Mouse (Mus musculus) hindbrain, embryonic 16.5 days (tissue): Measurements from ENCODE around the gene Man2a2. TPM values are rescaled to one million over a fixed set of nuclear protein-coding genes. Genes with fewer than 3 reads are reported as not detected.

Source experiments
- ATAC-seq: fragments of 200-750 bp; cut with Nextera tagmentation; 2 replicates; pipeline ENCODE4 v1.8.0; 2017; ENCODE audit warnings: moderate TSS enrichment, moderate library complexity
- H3K27ac ChIP-seq: fragments of 300-500 bp; sonication (generic); 2 replicates; pipeline ENCODE4 v1.5.1; 2014; ENCODE audit warnings: low read depth, mild to moderate bottlenecking, control low read depth, low read length, moderate library complexity
- H3K27me3 ChIP-seq: fragments of 300-500 bp; sonication (generic); replicated peaks from 2 replicates; pipeline ENCODE4 v1.6.1; 2014; ENCODE audit warnings: low read length; ENCODE audit not compliant: control insufficient read depth, insufficient read depth
- H3K36me3 ChIP-seq: fragments of 300-500 bp; sonication (generic); 2 replicates; pipeline ENCODE4 v1.6.1; 2014; ENCODE audit warnings: mild to moderate bottlenecking, low read length, moderate library complexity, mixed read lengths; ENCODE audit not compliant: control insufficient read depth, insufficient read depth
- H3K4me1 ChIP-seq: fragments of 300-500 bp; sonication (generic); 2 replicates; pipeline ENCODE4 v1.6.1; 2014; ENCODE audit warnings: low read depth, low read length; ENCODE audit not compliant: control insufficient read depth, insufficient read depth
- H3K4me2 ChIP-seq: fragments of 300-500 bp; sonication (generic); 2 replicates; pipeline ENCODE4 v1.6.1; 2014; ENCODE audit warnings: mild to moderate bottlenecking, low read length, control low read depth, moderate library complexity
- H3K4me3 ChIP-seq: fragments of 300-500 bp; sonication (generic); 2 replicates; pipeline ENCODE4 v1.5.1; 2014; ENCODE audit warnings: mild to moderate bottlenecking, low read length, control low read depth, moderate library complexity
- H3K9ac ChIP-seq: fragments of 300-500 bp; sonication (generic); 2 replicates; pipeline ENCODE4 v1.6.1; 2014; ENCODE audit warnings: low read depth, mild to moderate bottlenecking, control low read depth, low read length, moderate library complexity
- H3K9me3 ChIP-seq: fragments of 300-500 bp; sonication (generic); 2 replicates; pipeline ENCODE4 v1.6.1; 2014; ENCODE audit warnings: mild to moderate bottlenecking, low read length, moderate library complexity; ENCODE audit not compliant: control insufficient read depth
- WGBS: fragments of 180-500 bp; shearing (Covaris S2); extraction: QIAGEN DNeasy Blood & Tissue Kit; methylation state at CpG from one replicate; pipeline ENCODE4 v1.1.7; 2014; 5-methylcytosine and 5-hydroxymethylcytosine counted together
- polyA plus RNA-seq: library from polyadenylated mRNA; unstranded; fragments of >200 nt; fragmentation: Nextera tagmentation; extraction: Ambion mirVana; gene quantifications from 2 replicates; pipeline ENCODE4 v1.2.1, GENCODE M21; 2015

Man2a2 gene
- polyA plus RNA-seq, 1 experiment from 2014 or later = 20.7 TPM

GRCm38 (mm10) chr7:80301522-80301921, 69.7 kb downstream of the Man2a2 start:
- H3K4me1 ChIP-seq = no peaks in the 10 kb centered on the region
- no peak overlapping the region for H3K27ac ChIP-seq
- no peaks in the 10 kb centered on the region for H3K36me3 ChIP-seq
- WGBS = 77% methylated on average over 2 of the region's 2 CpGs
- H3K4me2 ChIP-seq = no peak overlapping the region
- no peaks in the 10 kb centered on the region for H3K27me3 ChIP-seq
- no peak overlapping the region for H3K9ac ChIP-seq
- no peak for ATAC-seq
- no peaks in the 10 kb centered on the region for H3K9me3 ChIP-seq
- no peak overlapping the region for H3K4me3 ChIP-seq

- H3K9ac ChIP-seq = no peak overlapping the region
- H3K4me3 ChIP-seq = no peak overlapping the region
- WGBS = 91% methylated on average over 3 of the region's 3 CpGs
- no peaks in the 10 kb centered on the region for H3K36me3 ChIP-seq
- no peaks in the 10 kb centered on the region for H3K27me3 ChIP-seq
- H3K4me2 ChIP-seq = no peak overlapping the region
- H3K4me1 ChIP-seq = no peaks in the 10 kb centered on the region; the same call in 1 of the 2 replicates
- H3K27ac ChIP-seq = no peak overlapping the region
- no peaks in the 10 kb centered on the region for H3K9me3 ChIP-seq
- ATAC-seq = no peak
Measured at GRCm38 (mm10) chr7:80299568-80299967, 71.6 kb downstream of the Man2a2 start.

Other genes with a start within 250 kb of the Man2a2 start
- gene Sema4b, start 184.5 kb downstream of the Man2a2 start, polyA plus RNA-seq = 21.1 and 24.3 TPM in 2 replicates
- 42.4 and 42.6 TPM in 2 replicates for gene Cib1, start 138.6 kb downstream of the Man2a2 start, polyA plus RNA-seq
- 4.5 and 4.9 TPM in 2 replicates for gene Gdpgp1, start 138.5 kb downstream of the Man2a2 start, polyA plus RNA-seq
- 3.3 TPM in 2 replicates for gene Ttll13, start 125.0 kb downstream of the Man2a2 start, polyA plus RNA-seq
- gene Ngrn, start 110.2 kb downstream of the Man2a2 start, polyA plus RNA-seq = 71.6 and 75.9 TPM in 2 replicates
- 23.7 and 30.3 TPM in 2 replicates for gene Vps33b, start 101.7 kb downstream of the Man2a2 start, polyA plus RNA-seq
- gene Prc1, start 76.9 kb downstream of the Man2a2 start, polyA plus RNA-seq = 34.9 and 41.2 TPM in 2 replicates
- gene Rccd1, start 46.9 kb downstream of the Man2a2 start, polyA plus RNA-seq = 9.9 and 11.5 TPM in 2 replicates
- gene Unc45a, start 30.4 kb downstream of the Man2a2 start, polyA plus RNA-seq = 57.0 and 65.7 TPM in 2 replicates
- gene Hddc3, start 28.3 kb downstream of the Man2a2 start, polyA plus RNA-seq = 21.3 and 26.7 TPM in 2 replicates
- 3.8 and 4.9 TPM in 2 replicates for gene Fes, start 16.6 kb upstream of the Man2a2 start, polyA plus RNA-seq
- 3.9 and 4.5 TPM in 2 replicates for gene Furin, start 34.1 kb upstream of the Man2a2 start, polyA plus RNA-seq
- 7.3 and 9.6 TPM in 2 replicates for gene Blm, start 163.7 kb upstream of the Man2a2 start, polyA plus RNA-seq